Mouse (Mus musculus) layer of hippocampus, adult 9-10 months (tissue): Measurements from ENCODE around the gene Nkx3-2.

Experiments
- DNase-seq: peaks from one replicate; pipeline ENCODE4 v3.0.0; 2022; ENCODE audit warnings: low spot score

The Nkx3-2 gene

GRCm38 (mm10) chr5:41762141-41762946 lies 2.0 kb downstream of the Nkx3-2 start:
- no peak for DNase-seq

- DNase-seq, result no peak
These were observed 2.7 kb downstream of the Nkx3-2 start for GRCm38 (mm10) chr5:41761509-41762140.

- DNase-seq, result no peak
These were observed 3.3 kb downstream of the Nkx3-2 start for GRCm38 (mm10) chr5:41760831-41761508.

GRCm38 (mm10) chr5:41760071-41760470 lies 4.2 kb downstream of the Nkx3-2 start:
- DNase-seq, result no peak

- no peak for DNase-seq
These were observed 5.3 kb downstream of the Nkx3-2 start for GRCm38 (mm10) chr5:41758671-41759639.

- DNase-seq, result no peak
These were observed 7.0 kb downstream of the Nkx3-2 start for GRCm38 (mm10) chr5:41757338-41757737.

GRCm38 (mm10) chr5:41756396-41756795 lies 7.9 kb downstream of the Nkx3-2 start:
- no peak for DNase-seq

GRCm38 (mm10) chr5:41755373-41755960 lies 8.8 kb downstream of the Nkx3-2 start:
- no peak for DNase-seq

- DNase-seq, result no peak
These were observed 9.5 kb downstream of the Nkx3-2 start for GRCm38 (mm10) chr5:41754836-41755235.

GRCm38 (mm10) chr5:41754226-41754775 lies 10.0 kb downstream of the Nkx3-2 start:
- DNase-seq, result no peak

GRCm38 (mm10) chr5:41752721-41753120 lies 11.6 kb downstream of the Nkx3-2 start:
- DNase-seq, result no peak

- no peak for DNase-seq
These were observed 19.2 kb downstream of the Nkx3-2 start for GRCm38 (mm10) chr5:41744898-41745780.

- DNase-seq, result no peak
These were observed 20.1 kb downstream of the Nkx3-2 start for GRCm38 (mm10) chr5:41744234-41744633.

- no peak for DNase-seq
These were observed 25.5 kb downstream of the Nkx3-2 start for GRCm38 (mm10) chr5:41738817-41739216.

- DNase-seq, result no peak
These were observed 27.3 kb downstream of the Nkx3-2 start for GRCm38 (mm10) chr5:41737039-41737438.

- DNase-seq, result no peak
These were observed 37.3 kb downstream of the Nkx3-2 start for GRCm38 (mm10) chr5:41727017-41727416.

- no peak for DNase-seq
These were observed 38.7 kb downstream of the Nkx3-2 start for GRCm38 (mm10) chr5:41725573-41725972.
